Mouse (Mus musculus): Measurements from ENCODE around the gene Aig1. TPM values are rescaled to one million over a fixed set of nuclear protein-coding genes. Genes with fewer than 3 reads are reported as not detected.

Gene Aig1
- total and polyA plus RNA-seq, 3 experiments = 0.13 TPM; not detected in 2

- Histone ChIP-seq H3K36me3 (ENCODE audit: control insufficient read depth in 1 of 2, insufficient read depth in 2 of 2, low read length in 2 of 2) (no peaks in the 10 kb centered on the region), H3K79me2 (ENCODE audit: control insufficient read depth, insufficient read depth, low read length, poor library complexity) (no peaks in the 10 kb centered on the region), H3K4me1 (ENCODE audit: control insufficient read depth in 1 of 2, insufficient read depth in 2 of 2, low read length in 2 of 2) (no peaks in the 10 kb centered on the region), H3K9me3 (replicated peaks; ENCODE audit: insufficient read depth, low read length) (no peaks in the 10 kb centered on the region), H3K27me3 (ENCODE audit: control insufficient read depth in 1 of 2, insufficient read depth in 2 of 2, low read length in 2 of 2) (no peaks in the 10 kb centered on the region), H3K9ac (ENCODE audit: control insufficient read depth, low read depth, low read length, poor library complexity, severe bottlenecking) (no peak overlapping the region), H3K27ac (ENCODE audit: control insufficient read depth, low read depth, low read length) (no peak overlapping the region), H3K4me3 (ENCODE audit: control insufficient read depth in 1 of 2, insufficient read depth in 1 of 2, low read depth in 2 of 2, low read length in 2 of 2) (no peak overlapping the region)
- TF ChIP-seq HCFC1 (IDR thresholded peaks at IDR 0.05; ENCODE audit: low read depth, low read length) (no peak), MEF2A (IDR thresholded peaks at IDR 0.05; ENCODE audit: extremely low read depth, insufficient replicate concordance, low read depth, low read length, poor library complexity, severe bottlenecking) (no peak), POLR2AphosphoS2 (IDR thresholded peaks at IDR 0.05; ENCODE audit: low read length) (no peak), CTCF (IDR thresholded peaks at IDR 0.05 in 2 of 3, conservative IDR thresholded peaks at IDR 0.05 in 1 of 3; ENCODE audit: control insufficient read depth in 1 of 3, insufficient read depth in 1 of 3, low read depth in 2 of 3, low read length in 3 of 3, poor library complexity in 1 of 3, severe bottlenecking in 1 of 3) (no peak), EP300 (IDR thresholded peaks at IDR 0.05; ENCODE audit: low read depth in 1 of 2, low read length in 2 of 2) (no peak), CHD2 (IDR thresholded peaks at IDR 0.05; ENCODE audit: low read length) (no peak), MYC (IDR thresholded peaks at IDR 0.05; ENCODE audit: low read depth, low read length) (no peak), MAX (IDR thresholded peaks at IDR 0.05; ENCODE audit: low read length) (no peak), NELFE (IDR thresholded peaks at IDR 0.05; ENCODE audit: low read depth, low read length) (no peak), ZC3H11A (IDR thresholded peaks at IDR 0.05; ENCODE audit: low read depth, low read length) (no peak)
- DNase-seq (ENCODE audit: low read depth, low spot score) = no peak
These were observed 193.8 kb downstream of the Aig1 start for GRCm38 (mm10) chr10:13675033-13675379.

GRCm38 (mm10) chr10:13674304-13675032 is 194.3 kb downstream of the Aig1 start:
- Histone ChIP-seq H3K79me2 (ENCODE audit: control insufficient read depth, insufficient read depth, low read length, poor library complexity) (no peaks in the 10 kb centered on the region), H3K9me3 (replicated peaks; ENCODE audit: insufficient read depth, low read length) (no peaks in the 10 kb centered on the region), H3K27ac (ENCODE audit: control insufficient read depth, low read depth, low read length) (no peak overlapping the region), H3K4me3 (ENCODE audit: control insufficient read depth in 1 of 2, insufficient read depth in 1 of 2, low read depth in 2 of 2, low read length in 2 of 2) (no peak overlapping the region), H3K9ac (ENCODE audit: control insufficient read depth, low read depth, low read length, poor library complexity, severe bottlenecking) (no peak overlapping the region), H3K36me3 (ENCODE audit: control insufficient read depth in 1 of 2, insufficient read depth in 2 of 2, low read length in 2 of 2) (no peaks in the 10 kb centered on the region), H3K4me1 (ENCODE audit: control insufficient read depth in 1 of 2, insufficient read depth in 2 of 2, low read length in 2 of 2) (no peaks in the 10 kb centered on the region), H3K27me3 (ENCODE audit: control insufficient read depth in 1 of 2, insufficient read depth in 2 of 2, low read length in 2 of 2) (no peaks in the 10 kb centered on the region)
- TF ChIP-seq GATA1 (IDR thresholded peaks at IDR 0.05; ENCODE audit: low read depth, low read length) = no peak
- no peak for TF ChIP-seq MAX (IDR thresholded peaks at IDR 0.05; ENCODE audit: low read length)
- no peak for TF ChIP-seq EP300 (IDR thresholded peaks at IDR 0.05; ENCODE audit: low read depth in 1 of 2, low read length in 2 of 2)
- no peak for TF ChIP-seq RCOR1 (IDR thresholded peaks at IDR 0.05; ENCODE audit: low read depth, low read length)
- TF ChIP-seq UBTF (IDR thresholded peaks at IDR 0.05; ENCODE audit: borderline replicate concordance, insufficient read depth, low read depth, low read length) = no peak
- TF ChIP-seq POLR2AphosphoS2 (IDR thresholded peaks at IDR 0.05; ENCODE audit: low read length) = no peak
- TF ChIP-seq CHD2 (IDR thresholded peaks at IDR 0.05; ENCODE audit: low read length) = no peak
- TF ChIP-seq NELFE (IDR thresholded peaks at IDR 0.05; ENCODE audit: low read depth, low read length) = no peak
- TF ChIP-seq BHLHE40 (IDR thresholded peaks at IDR 0.05; ENCODE audit: borderline replicate concordance, low read depth, low read length) = no peak
- TF ChIP-seq ZNF384 (IDR thresholded peaks at IDR 0.05; ENCODE audit: low read depth, low read length) = no peak
- TF ChIP-seq E2F4 (IDR thresholded peaks at IDR 0.05; ENCODE audit: borderline replicate concordance, low read depth, low read length) = no peak
- TF ChIP-seq GABPA (IDR thresholded peaks at IDR 0.05; ENCODE audit: low read depth, low read length) = no peak
- no peak for TF ChIP-seq ZMIZ1 (IDR thresholded peaks at IDR 0.05; ENCODE audit: low read depth, low read length)
- no peak for DNase-seq (ENCODE audit: low read depth, low spot score)
